Mouse (Mus musculus): Measurements from ENCODE around the gene B3galt4.
"Not testable (repeated sequence)": the region's sequence is repeated elsewhere in the genome, so short reads cannot be mapped to it uniquely, and the experiment has no call there.

Gene B3galt4

GRCm38 (mm10) chr17:33919351-33920281 is 31.7 kb downstream of the B3galt4 start:
- DNase-seq (ENCODE audit: low read depth), result peak; percentile 96

GRCm38 (mm10) chr17:33918293-33919203 is 32.7 kb downstream of the B3galt4 start:
- DNase-seq (ENCODE audit: low read depth), result no peak

DNA sequence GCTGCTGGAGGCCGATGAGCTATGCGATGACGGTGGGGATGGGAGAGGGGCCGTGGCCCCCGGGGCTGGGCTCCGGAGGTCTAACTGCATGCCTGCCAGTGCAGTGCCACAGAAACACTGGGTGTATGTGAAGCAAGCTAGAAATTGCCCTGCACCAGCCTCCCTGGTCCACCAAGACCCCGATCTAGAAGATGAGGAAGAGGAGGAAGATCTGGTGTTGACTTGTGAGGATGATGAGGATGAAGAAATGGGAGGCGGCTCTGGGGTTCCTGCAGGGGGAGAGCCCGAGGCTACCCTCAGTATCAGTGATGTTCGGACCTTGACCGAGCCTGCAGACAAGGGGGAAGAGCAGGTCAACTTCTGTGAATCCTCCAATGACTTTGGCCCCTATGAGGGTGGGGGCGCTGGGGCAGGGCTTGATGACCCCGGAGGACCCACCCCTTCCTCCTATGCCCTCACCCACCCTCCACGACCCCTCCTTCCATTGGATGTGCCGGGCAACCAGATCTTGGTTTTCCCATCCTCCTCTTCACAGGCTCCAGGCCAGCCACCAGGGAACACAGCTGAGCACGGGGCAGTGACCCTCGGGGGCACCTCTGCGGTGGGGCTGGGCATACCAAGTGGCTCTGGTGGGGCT is 33.5 kb downstream of the B3galt4 start:
- DNase-seq (ENCODE audit: low read depth), result no peak

DNA sequence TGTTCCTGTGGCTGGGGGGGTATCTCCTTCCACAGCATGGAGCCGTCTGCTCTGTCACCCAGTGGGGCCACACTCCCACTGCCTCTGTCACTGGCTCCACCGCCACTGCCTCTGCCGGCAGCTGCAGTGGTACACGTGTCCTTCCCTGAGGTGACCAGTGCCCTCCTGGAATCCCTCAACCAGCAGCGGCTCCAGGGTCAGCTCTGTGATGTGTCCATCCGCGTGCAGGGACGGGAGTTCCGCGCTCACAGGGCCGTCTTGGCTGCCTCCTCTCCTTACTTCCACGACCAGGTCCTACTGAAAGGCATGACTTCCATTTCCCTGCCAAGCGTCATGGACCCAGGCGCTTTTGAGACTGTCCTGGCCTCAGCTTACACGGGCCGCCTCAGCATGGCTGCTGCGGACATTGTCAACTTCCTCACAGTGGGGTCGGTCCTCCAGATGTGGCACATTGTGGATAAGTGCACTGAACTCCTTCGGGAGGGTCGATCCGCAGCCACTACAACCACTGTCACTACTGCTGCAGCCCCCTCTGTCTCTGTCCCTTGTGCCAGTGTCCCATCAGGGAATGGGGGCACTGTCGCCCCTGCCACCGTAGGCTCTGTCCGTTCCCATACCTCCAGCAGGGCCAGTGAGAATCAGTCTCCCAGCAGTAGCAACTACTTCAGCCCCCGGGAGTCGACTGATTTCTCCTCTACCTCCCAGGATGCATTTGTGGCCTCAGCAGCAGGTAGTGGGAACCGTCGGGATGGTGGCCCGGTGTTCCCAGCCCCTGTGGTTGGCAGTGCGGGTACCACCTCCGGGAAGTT is 34.2 kb downstream of the B3galt4 start:
- no peak for DNase-seq (ENCODE audit: low read depth)

DNA sequence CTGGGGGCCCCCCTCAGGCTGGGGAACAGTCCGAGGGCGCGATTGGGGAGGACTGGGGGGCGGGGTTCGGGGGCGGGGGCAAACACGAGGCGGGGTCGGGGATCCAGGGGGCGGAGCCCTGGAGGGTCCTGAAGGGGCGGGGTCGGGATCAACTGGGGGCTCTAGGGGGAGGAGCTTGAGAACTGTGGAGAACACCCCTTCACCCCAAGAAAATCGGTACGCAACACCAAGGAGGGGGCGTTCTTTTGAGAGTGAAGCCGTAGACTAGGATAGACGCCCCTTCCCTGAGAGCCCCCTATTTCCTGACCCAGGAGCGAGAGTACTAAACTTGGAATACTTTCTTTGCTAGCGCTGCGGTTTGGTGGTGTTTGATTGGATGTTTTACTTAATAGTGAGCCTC is 35.0 kb downstream of the B3galt4 start:
- no peak for DNase-seq (ENCODE audit: low read depth)

GRCm38 (mm10) chr17:33915671-33916250 is 35.5 kb downstream of the B3galt4 start, which contains the start of the genes Tapbp and Zbtb22:
TSS of gene Tapbp (plus strand) at chr17:33915899.
TSS of gene Zbtb22 (plus strand) at chr17:33915904.
- peak; percentile 100 for DNase-seq (ENCODE audit: low read depth)

DNA sequence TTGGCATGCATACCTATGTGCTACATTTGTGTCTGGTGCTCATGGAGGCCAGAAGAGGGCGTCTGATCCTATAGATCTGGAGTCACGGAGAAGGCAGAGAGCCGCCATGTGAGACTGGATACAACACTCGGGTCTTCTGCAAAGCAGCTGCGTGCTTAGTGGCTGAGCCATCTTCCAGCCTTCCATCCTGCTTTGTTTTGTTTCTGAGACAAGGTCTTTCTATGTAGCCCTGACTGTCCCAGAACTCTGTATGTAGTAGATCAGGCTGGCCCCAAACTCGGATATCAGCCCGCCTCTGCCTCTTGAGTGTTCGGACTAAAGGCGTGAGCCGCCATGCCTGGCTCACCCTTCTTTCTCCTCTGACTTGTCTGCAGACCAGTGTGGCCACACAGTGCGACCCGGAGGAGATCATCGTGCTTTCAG is 36.3 kb downstream of the B3galt4 start:
- DNase-seq (ENCODE audit: low read depth), result peak; percentile 59

GRCm38 (mm10) chr17:33913905-33914304 is 37.4 kb downstream of the B3galt4 start:
- DNase-seq (ENCODE audit: low read depth), result no peak

DNA sequence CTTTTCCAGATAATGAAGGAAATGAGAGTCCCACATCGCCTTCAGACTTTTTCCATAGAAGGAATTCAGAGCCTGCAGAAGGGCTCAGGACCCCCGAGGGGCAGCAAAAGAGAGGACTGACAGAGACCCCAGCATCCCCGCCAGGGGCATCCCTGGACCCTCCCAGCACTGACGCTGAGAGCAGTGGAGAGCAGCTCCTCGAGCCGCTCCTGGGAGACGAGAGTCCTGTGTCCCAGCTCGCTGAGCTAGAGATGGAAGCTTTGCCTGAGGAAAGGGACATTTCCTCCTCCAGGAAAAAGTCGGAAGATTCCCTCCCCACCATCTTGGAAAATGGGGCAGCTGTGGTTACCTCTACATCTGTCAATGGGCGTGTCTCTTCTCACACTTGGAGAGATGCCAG is 38.0 kb downstream of the B3galt4 start:
- no peak for DNase-seq (ENCODE audit: low read depth)

- no peak for DNase-seq (ENCODE audit: low read depth)
Measured at GRCm38 (mm10) chr17:33911813-33912414, 39.4 kb downstream of the B3galt4 start.

DNA sequence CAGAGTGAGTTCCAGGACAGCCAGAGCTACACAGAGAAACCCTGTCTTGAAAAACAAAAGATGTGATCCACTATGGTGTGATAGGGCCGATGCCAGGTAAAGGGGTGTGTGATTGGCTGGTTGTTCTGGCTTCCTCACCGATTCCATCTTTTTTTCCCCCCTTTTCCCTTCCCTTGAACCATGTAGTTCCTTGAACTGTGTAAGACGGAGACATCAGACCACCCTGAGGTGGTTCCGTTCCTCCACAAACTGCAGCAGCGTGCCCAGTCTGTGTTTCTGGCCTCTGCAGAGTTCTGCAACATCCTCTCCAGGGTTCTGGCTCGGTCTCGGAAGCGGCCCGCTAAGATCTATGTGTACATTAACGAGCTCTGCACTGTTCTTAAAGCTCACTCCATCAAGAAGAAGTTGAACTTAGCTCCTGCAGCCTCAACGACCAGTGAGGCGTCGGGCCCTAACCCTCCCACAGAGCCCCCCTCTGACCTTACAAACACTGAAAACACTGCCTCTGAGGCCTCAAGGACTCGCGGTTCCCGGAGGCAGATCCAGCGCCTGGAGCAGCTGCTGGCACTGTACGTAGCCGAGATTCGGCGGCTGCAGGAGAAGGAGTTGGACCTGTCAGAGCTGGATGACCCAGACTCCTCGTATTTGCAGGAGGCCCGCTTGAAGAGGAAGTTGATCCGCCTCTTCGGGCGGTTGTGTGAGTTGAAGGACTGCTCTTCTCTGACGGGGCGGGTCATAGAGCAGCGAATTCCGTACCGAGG is 40.1 kb downstream of the B3galt4 start:
- DNase-seq (ENCODE audit: low read depth), result no peak

DNA sequence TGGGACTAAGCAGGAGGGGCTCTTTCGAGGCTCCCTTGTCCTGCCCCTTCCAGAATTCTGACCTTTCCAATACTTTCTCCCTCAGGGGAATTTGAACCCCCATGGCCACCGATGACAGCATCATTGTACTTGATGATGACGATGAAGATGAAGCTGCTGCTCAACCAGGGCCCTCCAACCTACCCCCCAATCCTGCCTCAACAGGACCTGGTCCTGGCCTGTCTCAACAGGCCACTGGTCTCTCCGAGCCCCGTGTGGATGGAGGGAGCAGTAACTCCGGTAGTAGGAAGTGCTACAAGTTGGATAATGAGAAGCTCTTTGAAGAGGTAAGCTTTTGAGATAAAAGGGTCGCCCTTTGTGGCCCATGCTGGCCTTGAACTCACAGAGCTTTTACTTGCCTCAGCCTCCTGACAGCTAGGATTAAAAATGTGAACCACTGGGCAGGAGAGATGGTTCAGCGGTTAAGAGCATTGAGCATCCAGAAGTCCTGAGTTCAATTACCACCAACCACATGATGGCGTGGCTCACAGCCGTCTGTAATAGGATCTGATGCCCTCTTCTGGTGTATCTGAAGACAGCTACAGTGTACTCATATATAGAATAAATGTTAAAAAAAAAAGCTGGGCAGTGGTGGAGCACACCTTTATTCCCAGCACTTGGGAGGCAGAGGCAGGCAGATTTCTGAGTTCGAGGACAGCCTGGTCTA is 40.8 kb downstream of the B3galt4 start:
- peak; percentile 66 for DNase-seq (ENCODE audit: low read depth)

GRCm38 (mm10) chr17:33909869-33910250 is 41.4 kb downstream of the B3galt4 start:
- peak; percentile 80 for DNase-seq (ENCODE audit: low read depth)

GRCm38 (mm10) chr17:33909077-33909868 is 42.0 kb downstream of the B3galt4 start, which contains the start of gene Daxx:
TSS of gene Daxx (plus strand) at chr17:33909414.
- DNase-seq (ENCODE audit: low read depth), result peak; percentile 99

- peak; percentile 56 for DNase-seq (ENCODE audit: low read depth)
Measured at GRCm38 (mm10) chr17:33908331-33909076, 42.8 kb downstream of the B3galt4 start.

DNA sequence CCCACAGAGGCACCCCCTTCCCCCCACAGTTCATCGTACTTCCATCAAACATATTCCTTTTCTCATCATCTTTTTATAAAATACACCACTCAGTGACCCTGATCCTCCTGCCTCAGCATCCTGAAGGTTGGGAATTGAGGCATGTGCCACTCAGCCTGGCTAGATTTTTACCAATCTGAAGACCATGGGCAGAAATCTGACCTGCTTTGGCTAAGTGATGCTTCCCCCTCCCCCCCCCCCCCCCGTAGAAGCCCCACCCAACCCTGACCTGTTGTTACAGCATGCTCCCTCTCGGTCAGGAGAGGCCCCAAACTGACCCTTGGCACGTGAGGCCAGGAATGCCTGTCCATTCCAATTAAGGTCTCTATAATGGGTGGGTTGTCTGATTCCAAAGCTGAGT is 46.5 kb downstream of the B3galt4 start, which contains the start of gene Platr17:
Gene Platr17 (plus strand): TSS at position 301 of the 400 bp plus-strand sequence.
- not testable (repeated sequence) for DNase-seq (ENCODE audit: low read depth)

Data from 416B (cell line).